Mouse (Mus musculus) left cerebral cortex, adult 18-20 months (tissue): ENCODE measurements around the gene Olfml2b. TPM values are rescaled to one million over a fixed set of nuclear protein-coding genes. Genes with fewer than 3 reads are reported as not detected.
A peak's percentile ranks its signal among the peaks of the same experiment; 100 is the strongest.

Experiments
- DNase-seq, 2 experiments: peaks; one replicate each; pipeline ENCODE4 v3.0.0; 2021 to 2022; ENCODE audit warnings: low spot score in 2 of 2, mixed read lengths in 1 of 2
- total RNA-seq, 2 experiments: library from RNA; stranded (reverse); gene quantifications; 2 replicates each; pipeline ENCODE4 v1.2.3; 2021

Olfml2b gene
- total RNA-seq, 2 experiments from 2014 or later = 2.2 to 3.1 TPM

DNA sequence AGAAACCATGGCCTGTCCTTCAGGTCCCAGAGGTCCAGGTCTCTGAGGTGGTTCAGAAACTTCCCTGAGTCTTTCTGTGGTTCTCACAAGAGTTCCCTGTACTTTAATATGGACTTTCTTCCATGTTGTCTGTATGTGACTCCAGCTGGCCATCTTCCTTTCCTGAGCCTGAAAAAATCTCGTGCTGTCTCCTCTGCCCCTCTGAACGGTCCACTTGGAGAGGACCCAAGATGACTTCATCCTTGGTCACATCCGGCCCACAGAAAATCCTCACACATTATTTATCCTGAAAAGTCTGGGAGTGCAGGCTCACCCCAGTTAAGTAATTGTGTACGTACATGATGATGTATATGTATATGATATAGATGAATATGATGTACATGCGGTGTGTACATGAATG lies 47.0 kb downstream of the Olfml2b start:
- no peak for DNase-seq

DNA sequence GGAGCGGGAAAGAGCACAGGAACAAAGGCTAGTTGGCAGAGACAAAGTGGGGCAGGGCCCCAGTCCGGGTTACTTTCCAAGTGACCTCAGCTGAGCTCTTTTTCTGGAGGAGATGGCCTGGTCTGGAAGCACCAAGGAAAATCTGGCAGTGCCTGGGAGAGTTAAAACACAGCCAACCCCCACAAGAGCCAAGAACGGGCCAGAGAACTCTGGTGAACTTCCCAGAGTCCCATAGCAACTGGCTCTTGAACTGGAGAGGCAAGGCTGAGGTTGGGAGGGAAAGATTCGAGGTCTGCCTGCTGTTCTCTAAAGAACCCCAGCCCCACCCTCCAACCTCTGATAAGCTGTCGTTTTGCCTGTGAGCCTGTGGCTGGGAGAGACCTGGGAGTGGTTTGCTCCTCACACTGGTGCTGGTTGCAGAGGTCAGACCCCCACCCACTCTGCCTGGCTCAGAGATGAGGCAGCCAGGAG lies 50.5 kb downstream of the Olfml2b start:
- DNase-seq = no peak

DNA sequence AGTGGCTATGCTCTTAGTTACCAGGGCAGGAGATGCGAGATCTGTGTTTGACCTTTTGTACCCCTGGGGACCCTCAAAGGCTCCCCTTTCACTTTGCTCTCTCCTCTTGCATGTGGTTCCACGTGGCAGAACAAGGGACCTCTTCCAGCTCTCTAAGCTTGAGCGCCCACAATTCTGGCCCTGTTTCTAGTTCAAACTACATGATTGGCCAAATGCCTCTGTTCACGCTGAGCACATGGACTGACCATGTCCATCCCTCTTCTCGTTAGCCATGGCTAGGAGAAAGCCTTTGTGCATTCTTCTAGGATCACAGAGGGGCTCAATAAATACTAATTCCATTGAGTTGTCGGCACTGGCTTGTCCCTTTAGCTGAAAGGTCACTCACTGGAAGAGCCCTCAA lies 51.0 kb downstream of the Olfml2b start:
- no peak for DNase-seq

DNA sequence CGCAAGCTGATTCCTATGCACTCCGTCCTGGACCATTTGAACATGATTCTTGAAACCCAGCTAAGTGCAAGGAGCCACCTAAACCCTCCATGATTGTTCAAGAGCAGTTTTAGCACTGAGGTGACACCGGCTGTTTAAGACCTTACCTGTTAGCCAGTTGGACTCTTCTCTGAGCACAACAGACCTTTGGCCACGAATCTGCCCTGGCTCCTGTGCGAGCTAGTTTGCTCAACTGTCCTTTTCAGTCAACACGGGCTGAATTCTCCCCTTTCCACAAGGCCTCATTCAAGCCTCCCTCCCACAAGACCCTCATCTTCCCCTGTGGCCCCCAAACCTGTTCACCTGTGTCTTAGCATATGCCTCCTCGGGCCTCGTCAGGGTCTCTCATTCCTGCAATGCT lies 52.7 kb downstream of the Olfml2b start:
- DNase-seq = no peak

DNA sequence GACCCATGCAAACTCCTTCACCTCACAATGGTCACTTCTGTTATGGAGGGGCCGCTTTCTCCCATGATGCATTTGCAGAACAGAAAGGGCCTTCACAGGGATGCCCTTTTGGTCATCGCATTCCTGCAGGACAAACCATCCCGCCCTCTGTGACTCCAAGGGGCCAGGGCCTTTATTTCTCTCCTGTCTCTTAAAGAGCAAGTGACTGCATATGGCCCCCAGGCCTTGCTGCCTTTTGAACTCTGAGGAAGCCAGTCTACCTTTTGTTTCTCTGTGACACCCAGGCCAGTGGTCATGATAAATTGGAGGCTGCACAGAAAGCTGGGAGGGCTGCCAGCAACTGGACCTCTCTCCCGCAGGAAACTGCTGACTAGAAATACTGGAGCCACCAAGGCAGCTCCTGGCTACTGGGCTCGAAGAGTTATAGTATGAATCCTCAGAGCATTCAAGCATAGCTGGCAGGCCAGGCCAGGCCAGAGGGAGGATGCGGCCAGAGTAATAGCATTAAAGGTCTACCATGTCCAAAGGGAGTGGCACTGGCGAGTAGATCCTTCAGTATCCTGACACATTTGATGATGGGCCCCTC lies 53.5 kb downstream of the Olfml2b start:
- no peak for DNase-seq

DNA sequence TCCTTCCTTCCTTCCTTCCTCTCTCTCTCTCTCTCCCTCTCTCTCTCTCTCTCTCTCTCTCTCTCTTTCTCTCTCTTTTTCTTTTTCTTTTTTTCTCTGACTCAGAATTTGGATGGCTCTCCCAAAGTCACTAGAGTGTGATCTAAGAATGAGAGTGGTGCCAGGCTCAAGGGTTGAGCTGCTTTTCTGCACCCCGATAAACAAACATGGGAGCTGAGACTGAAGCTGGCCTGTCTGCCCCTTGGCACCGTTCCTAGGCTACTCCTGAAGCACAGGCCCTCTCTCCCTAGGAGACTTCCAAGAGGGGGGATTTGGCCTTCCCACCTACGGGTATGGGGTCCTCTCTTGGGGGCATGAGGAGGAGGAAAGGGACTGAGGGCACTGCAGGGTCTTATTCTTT lies 54.4 kb downstream of the Olfml2b start:
- no peak for DNase-seq

DNA sequence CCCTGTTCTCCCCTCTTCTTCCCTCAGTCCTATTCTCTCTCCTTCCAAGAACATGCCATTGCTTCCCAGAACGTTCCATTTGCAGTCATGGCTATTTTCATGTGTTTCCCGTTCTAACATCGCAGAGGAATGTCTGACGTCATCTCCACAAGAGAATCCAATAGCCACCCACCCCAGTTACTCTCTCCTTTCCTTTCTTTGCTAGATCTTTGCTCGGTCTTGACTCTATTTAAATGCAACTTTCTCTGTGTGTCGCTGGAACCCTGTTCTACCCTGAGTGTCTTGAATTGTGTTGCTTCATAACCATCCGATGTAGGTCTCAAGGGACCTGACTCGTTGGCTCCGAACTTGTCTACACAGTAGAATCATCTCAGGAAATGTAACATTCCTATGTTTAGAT lies 55.2 kb downstream of the Olfml2b start:
- no peak for DNase-seq

DNA sequence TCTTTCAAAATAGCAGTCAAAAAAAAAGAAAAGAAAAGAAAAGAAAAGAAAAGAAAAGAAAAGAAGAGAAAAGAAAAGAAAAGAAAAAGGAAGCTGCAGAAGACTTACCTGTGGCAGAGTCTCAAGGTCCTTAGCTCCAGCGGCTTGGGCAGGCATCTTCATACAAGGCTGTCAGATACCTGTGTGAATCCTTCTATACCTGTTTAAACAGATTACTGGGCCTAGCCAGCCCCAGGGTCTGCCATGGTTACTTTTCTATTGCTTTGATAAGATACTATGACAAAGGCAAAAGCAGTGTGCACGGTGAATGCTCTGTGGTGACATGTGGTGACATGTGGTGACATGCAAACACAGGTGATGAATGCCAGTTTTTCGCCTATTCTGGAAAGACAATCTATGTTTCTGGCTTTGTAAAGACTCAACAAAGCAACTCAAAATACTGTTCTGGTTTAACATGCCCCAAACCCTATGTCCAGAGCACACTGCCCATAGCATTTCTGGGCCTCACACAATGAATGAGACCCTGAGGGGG lies 56.2 kb downstream of the Olfml2b start:
- DNase-seq = no peak

DNA sequence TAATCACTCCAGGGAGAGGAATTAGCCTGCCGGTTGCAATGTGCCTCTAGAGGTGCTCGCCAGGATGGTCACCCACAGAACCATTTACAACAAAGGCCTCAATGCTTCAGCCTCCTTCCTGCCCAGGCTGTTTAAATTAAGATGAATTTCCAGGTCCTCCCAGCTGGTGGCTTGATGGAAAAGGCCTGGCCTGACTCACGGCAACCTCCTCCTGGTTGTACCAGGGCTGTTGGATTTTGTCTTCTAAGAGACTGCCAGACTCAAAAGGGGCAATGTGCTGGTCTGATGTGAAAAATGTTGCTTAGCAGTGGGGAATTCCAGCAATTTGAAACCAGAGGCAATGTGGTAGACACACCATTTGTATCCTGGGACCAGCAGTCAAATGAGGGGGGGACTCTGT lies 56.8 kb downstream of the Olfml2b start:
- no peak for DNase-seq

DNA sequence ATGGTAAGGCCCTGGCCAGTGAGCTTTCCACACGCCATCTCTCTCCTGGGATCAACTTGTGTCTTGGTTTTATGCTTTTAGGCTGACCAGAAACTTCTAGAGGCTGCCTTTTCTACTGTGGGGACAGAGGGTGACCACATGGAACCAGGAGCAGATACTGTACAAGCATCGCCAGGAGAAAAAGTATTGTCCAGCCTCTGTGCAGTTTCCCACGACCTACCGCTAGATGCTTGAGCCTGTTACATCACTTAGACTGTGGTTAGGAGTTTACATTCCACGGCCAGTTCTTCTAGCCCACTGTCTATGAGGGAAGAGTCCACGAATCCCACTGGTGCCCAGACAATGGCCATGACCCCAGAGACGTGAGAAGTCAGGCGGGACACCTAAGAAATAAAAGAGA lies 57.2 kb downstream of the Olfml2b start:
- no peak for DNase-seq

DNA sequence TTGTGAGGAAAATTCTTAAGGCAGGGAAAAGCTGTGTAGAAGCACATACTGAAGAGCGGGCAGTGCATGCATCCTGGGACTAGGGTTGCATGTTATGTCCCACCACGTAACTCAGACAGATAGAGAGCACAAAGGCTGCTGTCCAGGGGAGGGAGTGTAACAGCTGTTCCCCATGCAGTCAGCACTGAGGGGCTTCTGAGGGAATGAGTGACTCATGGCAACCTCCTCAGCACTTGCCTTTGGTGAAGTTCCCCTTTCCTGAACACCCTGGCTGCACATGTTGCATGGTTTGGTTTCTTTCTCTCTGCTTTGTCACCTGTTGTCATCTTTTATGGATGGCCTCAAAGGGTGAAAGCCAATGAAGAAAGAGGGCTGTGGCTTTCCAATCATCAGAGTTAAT lies 57.9 kb downstream of the Olfml2b start:
- DNase-seq = no peak

DNA sequence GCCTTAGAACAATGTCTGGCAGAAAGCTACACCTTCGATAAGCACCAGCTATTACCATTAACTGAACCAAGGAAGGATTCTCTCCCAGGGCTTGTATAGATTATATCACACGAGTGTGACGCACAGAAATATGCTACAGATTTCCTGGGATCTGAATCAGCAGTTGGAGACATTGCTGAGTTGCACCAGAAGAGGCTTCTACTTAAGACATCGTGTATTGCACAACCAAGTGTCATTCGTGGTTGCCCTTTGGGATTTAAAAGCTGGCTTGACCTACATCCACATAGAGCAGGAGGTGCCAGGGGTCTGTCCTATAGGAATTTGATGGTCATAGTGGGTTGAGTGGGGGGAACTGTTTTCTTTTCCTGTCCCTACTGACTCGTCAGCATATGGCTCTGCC lies 58.6 kb downstream of the Olfml2b start:
- DNase-seq = no peak

DNA sequence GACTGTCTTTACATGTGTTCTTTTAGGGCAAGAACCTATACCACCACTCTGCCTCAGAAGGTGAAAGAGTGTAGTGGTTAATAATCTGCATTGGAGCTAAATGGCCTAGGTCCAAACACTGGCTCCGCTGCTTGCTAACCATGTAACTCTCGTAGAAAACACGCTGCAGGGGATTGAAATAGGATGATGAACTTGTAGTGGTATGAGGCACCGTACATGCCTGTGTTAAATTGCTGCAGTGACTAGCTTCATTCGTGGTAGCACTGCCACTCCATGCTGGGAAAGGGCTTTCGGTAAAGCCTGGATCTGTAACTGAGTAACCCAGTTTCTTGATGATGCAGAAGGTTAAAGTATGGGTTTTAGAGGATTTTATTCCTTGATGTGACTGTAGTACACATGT lies 59.8 kb downstream of the Olfml2b start:
- no peak for DNase-seq

DNA sequence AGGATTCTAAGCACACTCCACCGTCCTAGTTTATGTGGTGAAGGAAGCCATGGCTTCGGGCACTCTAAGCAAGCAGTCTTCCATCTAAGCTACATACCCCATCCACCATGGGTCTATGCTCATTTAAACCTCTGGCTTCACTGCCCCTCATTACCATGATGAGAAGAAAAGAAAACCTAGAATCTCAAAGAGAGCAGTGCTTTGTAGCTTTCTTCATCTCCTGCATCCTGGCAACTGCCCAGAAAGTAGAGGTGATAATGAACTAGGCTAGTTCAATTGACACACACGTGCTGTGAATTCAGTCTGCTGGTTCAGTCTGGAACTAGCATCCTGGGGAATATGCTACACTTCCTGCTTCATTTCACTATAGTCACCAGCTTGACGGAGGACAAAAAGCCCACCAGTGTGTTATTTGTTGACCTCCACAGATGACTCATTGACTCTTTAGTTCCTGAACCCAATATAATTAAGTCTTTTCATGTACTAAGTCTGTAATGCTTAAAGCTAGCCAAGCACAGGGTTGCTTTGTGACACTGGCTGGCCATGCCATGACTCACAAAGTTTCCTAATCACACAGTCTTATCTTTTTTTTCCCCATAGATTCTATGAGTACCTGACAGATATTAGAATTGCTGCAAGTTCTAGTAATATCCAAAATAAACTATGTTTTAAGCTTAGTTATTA lies 60.7 kb downstream of the Olfml2b start:
- no peak for DNase-seq

DNA sequence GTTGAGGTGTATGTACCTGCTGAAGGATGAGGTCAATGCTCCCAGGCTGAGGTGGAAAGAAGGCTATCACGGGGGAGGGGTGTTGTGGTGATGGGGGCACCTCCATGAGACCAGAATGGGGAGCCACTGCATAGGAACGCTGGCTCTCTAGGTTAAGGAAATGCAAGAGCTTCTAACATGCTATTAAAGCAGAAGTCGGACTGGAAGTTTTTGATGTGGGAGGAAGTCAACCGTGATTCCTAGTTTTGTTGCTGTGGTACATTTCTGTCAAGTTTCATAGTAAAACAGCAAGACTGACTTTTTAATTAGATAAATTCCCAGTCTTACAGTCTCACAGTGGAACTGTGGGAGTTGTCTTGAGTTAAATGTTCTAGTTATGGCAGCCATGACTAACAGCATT lies 61.7 kb downstream of the Olfml2b start:
- DNase-seq = no peak

DNA sequence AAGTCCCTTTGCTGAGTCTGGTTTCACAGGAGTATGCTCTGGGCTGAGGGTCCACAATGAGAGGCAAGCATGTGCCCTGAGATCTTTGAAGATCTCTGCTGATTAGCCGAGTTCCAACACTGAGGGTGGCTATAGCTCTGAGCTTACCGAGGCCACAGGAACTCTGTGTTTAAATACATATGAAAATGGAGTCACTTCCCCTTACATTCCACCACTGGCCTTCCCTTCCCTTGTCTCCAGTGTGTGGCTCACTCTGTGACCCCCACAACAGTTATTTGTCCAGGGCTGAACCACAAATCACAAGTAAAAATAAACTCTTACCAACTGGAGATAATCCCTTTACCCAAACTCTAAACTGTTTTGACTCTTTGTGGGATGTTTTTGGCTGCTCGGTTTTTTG lies 64.7 kb downstream of the Olfml2b start:
- DNase-seq = no peak

DNA sequence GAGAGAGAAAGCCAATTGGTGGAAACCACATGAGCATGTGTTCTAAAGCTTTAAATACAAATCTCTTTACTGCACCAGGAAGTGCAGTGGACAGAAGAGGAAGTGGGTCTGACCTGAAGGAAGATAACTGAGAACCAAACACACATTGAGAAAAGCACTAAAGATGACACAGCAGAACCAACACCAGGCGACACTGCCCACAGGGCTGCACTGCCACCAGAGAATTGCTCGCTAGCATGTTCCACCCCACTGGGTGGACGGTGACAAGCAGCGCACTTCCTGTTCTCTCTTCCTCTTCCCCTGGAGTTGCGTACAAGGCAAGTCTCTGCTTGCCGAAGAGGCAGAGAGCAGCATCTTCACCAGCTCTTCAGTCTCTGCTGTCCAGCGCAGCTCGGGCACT lies 65.1 kb downstream of the Olfml2b start:
- DNase-seq = no peak

DNA sequence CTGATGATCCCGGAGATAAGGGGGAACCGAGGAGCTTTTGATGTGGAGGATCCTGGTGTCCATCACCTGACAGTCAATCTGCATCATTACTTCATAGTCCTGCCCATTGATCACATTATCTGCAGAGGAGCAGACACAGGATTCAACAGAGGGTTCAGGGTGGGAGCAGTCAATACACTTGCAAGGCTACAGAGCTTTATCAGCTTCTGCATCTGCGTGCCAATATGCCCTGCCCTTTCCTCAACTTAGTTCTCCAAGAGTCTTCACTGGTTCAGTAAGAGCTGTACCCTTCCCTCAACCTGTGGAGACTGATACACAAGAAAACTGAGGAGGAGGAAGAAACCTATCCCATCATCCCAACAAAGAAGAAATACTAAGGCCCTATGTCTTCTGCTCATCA lies 65.6 kb downstream of the Olfml2b start:
- no peak for DNase-seq

DNA sequence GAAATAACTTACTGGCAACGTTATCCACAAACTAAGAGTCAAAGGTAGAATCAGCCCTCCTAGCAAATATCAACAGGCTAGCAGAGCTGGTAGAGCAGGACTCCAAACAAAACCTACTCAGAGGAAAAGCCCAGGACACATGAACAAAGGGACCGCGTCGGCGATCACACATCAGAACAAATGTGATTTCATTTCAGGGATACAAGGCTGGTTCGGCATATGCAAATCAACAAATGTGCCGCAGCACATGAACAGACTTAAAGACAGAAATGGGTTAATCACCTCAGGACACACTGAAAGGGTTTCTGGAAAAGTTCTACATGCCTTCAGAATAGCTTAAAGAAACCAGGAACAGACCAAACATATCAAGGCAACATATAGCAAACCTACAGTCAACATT lies 67.4 kb downstream of the Olfml2b start:
- no peak for DNase-seq

DNA sequence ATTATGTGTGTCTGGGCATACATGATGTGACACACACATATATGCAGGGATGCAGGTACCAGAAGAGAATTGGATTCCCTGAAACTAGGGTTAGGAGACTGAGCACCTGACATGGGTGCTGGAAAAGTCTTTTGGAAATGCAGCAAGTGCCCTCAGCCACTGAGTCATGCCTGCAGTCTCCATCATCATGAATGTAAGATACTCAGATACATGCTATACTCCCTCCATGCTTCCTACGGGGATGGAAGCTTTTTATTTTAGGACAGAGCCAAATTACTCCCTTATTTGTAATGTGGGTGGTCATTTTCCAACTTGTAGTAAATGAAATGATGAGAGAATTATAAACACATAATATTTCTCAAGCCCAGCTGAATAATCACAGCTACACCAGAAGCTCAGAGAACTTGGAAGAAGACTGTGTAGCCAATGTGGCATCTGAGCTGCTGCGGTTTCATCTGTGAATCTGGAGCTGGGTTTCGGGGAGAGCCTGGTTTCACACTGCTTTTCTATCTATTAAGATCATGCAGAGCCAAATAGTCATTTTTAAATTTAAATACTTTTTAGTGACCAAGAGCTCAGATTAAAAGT lies 73.0 kb downstream of the Olfml2b start:
- no peak for DNase-seq

DNA sequence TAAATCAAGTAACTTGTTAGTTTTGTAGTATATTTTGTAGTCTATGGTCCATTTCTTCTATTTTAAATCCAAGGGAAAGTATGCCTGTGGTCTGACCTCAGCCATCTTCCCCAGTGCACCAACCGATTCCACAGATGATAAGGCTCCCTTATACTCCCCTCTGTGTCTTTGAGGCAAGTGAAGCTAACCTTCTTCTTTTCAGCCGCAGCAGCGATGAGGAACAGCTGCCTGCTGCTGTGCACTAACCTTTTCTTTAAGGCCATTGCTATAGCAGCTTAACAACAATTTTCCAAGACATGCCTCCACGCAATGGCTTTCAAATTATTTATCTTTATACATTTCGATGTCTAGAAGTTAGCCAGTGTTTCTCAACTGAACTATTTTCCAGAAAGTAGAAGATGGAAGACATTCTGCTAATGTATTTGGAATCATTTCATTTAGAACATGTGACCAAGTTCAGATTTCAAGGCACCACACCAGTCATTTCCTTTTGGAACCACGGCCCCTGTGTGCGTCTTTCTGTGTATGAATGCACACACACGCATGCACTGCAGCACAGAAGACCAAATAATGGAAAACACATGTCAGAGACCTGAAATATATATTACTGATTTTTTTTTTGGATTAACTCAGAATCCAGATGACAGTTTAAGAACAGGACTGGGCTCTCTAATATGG lies 73.9 kb downstream of the Olfml2b start:
- no peak for DNase-seq

DNA sequence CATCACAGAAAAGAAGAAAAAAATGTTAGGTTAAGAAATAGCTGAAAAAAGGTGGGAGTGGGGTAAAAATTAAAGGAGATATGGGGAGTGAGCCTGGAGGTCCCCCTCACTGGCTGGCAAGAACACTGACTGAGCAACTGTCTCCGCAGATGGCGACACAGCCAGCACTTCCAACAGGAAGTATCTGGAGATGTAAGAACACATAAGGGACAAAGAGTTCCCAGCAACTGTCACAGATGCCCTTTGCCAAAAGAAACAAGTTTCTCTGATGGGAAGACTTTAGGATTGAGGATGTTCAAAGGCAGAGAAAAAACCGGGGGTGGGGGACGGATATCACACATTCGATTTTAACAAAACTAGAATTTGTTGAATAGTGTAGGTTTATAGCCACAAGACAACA lies 77.2 kb downstream of the Olfml2b start:
- DNase-seq = peak in 1 of 2 experiments; percentile 33
